Mouse (Mus musculus): ENCODE results near the gene Mybpc3. TPM values are rescaled to one million over a fixed set of nuclear protein-coding genes. Genes with fewer than 3 reads are reported as not detected.
A peak's percentile ranks its signal among the peaks of the same experiment; 100 is the strongest.
"Not testable (repeated sequence)": the region's sequence is repeated elsewhere in the genome, so short reads cannot be mapped to it uniquely, and the experiment has no call there.

Mybpc3 gene
- total RNA-seq, 2 experiments from 2014 or later: 1,781 to 1,857 TPM

- no peak for DNase-seq
These were observed 30.5 kb upstream of the Mybpc3 start for GRCm38 (mm10) chr2:91087453-91087852.

- no peak for DNase-seq
These were observed 29.0 kb upstream of the Mybpc3 start for GRCm38 (mm10) chr2:91088987-91089386.

DNA sequence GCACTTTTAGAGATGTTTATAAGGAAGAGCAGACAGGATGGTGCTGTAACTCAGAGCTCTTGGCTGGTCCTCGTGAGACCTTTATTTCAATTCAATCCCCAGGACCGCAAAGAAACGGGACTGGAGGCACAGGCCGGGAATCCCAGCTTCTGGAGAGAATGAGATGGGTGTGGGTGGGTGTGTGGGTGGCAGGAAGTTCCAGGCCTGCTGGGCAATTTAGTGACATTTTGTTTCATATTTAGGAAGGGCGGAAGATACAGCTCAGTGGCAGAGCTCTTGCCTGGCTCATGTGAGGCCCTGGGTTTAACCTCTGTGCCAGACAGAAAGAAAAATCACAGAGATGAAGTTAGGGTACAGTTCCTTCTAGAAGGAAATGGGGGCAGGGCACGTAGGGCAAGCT lies 27.7 kb upstream of the Mybpc3 start:
- DNase-seq: no peak

- no peak for DNase-seq
These were observed 27.1 kb upstream of the Mybpc3 start for GRCm38 (mm10) chr2:91090827-91091226.

DNA sequence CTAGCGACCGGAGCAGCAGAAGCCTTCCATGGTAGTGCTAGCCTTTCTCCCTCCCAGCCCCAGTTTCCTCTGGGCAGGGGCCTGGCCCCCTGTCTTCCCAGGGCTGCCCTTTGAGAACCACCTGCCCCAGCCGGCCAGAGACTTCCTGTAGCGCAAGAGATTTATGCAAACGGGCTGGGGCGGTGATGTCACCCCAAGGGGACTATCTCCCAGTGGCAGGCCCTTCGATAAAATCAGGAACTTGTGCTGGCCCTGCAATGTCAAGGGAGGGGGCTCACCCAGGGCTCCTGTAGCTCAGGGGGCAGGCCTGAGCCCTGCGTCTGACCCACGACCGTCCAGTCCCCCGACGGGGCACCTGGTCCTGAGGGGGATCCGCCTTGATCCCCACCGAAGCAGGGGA lies 21.4 kb upstream of the Mybpc3 start:
- no peak for DNase-seq

GRCm38 (mm10) chr2:91097015-91097414 lies 20.9 kb upstream of the Mybpc3 start:
- DNase-seq: no peak

GRCm38 (mm10) chr2:91098156-91098555 lies 19.8 kb upstream of the Mybpc3 start:
- DNase-seq: no peak

GRCm38 (mm10) chr2:91101124-91101740 lies 16.7 kb upstream of the Mybpc3 start:
- DNase-seq: peak; percentile 97

DNA sequence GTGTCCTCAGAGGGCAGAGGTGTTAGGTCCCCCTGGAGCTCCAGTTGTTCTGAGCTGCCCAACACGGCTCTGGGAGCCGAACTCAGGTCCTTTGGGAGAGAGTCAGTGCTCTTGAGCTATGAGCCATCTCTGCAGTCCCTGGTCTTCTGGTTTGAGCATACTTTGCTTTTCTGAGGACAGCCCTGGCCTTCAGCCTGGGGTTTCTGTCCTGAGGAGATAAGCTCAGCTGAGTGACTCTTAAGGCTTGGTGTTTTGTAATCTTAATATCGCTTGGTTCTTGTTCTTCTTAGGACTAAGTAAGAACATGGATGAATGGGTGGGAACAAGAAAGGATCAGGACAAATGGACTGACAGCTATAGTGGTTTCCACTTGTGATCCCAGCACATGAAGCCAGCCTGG lies 9.8 kb upstream of the Mybpc3 start:
- no peak for DNase-seq

DNA sequence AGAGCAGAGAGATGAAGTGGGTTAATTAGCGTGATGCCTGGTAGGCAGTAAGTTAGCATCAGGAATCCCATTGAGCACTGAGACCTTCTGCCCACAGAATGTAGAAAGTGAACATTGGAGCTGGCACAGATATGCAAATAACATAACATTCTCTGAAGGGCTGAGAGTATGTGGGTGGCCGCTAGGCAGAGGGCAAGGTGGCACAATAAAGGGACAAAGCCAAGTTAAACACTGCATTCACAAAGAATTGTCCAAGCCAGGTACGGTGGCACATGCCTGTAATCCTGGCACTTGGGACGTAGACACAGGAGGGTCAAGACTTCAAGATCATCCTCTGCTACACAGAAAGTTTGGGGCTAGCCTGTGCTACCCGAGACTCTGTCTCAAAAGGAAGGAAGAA lies 8.7 kb upstream of the Mybpc3 start:
- DNase-seq: no peak

GRCm38 (mm10) chr2:91109807-91110385 lies 8.0 kb upstream of the Mybpc3 start:
- no peak for DNase-seq

DNA sequence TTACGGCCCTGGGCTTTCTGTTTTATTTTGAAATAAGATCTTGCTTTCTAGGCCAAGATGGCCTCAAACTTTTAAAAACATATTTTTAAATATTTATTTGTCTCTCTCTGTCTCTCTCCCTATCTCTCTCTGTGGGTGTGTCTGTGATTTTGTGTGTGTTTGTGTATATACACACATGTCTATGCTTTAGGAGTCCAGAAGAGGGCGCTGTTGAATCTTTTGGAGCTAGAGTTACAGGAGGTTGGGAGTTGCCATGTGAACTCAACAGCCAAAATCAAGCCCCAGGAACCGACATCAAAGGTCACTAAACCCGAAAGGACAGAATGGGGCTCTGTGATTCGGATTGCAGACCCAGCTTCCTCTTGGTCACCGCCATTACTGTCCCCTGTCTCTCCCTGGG lies 7.5 kb upstream of the Mybpc3 start:
- DNase-seq: no peak

- not testable (repeated sequence) for DNase-seq
These were observed 6.1 kb upstream of the Mybpc3 start for GRCm38 (mm10) chr2:91111832-91112231.

GRCm38 (mm10) chr2:91112491-91112890 lies 5.5 kb upstream of the Mybpc3 start:
- no peak for DNase-seq

- no peak for DNase-seq
These were observed 4.6 kb upstream of the Mybpc3 start for GRCm38 (mm10) chr2:91113334-91113733.

- no peak for DNase-seq
These were observed 4.1 kb upstream of the Mybpc3 start for GRCm38 (mm10) chr2:91113852-91114251.

DNA sequence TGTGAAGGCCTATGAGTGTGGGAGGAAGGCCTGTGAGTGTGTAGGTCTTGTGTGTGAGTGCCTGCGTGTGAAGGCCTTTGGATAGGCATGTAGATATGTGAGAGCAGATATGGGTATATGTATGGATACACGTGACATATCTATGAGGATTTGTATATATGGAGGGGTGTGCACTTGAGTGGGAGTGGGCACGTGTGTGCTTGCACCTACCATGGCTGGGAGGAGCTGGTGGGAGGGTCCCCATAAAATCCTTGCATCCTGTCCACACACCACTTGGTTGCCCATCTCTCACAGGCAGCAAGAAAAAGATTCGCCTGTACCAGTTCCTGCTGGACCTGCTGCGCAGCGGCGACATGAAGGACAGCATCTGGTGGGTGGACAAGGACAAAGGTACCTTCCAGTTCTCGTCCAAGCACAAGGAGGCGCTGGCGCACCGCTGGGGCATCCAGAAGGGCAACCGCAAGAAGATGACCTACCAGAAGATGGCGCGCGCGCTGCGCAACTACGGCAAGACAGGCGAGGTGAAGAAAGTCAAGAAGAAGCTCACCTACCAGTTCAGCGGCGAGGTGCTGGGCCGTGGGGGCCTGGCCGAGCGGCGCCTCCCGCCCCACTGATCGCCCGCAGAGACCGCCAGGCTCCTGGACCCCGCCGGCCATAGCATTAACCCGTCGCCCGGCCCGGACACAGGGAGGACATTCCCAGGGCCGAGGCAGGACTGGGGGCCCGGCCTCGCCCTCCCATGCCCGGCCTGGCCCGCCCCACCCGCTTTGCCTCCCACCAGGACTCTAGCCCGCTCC lies 3.0 kb upstream of the Mybpc3 start:
- peak; percentile 99 for DNase-seq

DNA sequence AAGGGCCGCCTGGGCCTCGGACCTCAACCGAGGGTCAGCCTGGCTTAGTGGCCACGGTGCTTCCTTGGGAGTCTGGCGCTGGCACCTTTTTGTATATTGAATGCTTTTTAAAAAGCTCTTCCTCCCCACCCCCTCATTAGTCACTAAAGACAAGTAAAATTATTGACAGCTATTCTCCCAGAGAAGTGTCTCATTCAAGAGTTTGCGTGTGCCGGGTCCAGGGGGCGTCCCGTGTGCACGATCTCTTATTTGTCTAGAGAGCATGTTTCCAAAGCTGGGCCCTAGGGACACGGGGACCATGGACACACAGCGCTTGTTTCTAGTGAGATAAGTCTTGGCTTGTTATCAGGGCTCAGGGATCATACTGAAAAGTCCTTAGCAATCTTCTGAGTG lies 2.4 kb upstream of the Mybpc3 start:
- DNase-seq: no peak

- DNase-seq: no peak
These were observed 1.1 kb upstream of the Mybpc3 start for GRCm38 (mm10) chr2:91116842-91117241.

GRCm38 (mm10) chr2:91118647-91119046 lies 703 bp downstream of the Mybpc3 start:
- DNase-seq: peak; percentile 85

GRCm38 (mm10) chr2:91119061-91119460 lies 1.1 kb downstream of the Mybpc3 start:
- DNase-seq: no peak

DNA sequence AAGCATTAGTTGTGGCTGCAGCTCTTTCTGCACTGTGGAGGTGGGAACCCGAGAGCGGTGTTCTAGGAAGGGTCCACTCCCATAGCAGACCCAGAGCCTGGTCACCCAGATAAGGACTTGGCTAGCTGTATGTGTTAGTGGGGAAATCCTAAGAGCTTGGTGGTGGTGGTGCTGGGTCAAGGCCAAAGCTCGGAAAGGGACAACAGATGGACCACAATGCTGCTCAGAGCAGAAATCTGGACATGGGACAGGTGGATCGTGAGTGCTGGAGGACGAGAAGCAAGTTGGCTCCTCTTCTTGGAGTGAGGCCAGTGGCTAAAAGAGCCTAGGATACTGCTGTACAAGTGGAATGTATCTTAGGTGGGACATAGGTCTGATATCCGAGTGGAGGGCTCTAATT lies 1.6 kb downstream of the Mybpc3 start:
- DNase-seq: peak; percentile 62

DNA sequence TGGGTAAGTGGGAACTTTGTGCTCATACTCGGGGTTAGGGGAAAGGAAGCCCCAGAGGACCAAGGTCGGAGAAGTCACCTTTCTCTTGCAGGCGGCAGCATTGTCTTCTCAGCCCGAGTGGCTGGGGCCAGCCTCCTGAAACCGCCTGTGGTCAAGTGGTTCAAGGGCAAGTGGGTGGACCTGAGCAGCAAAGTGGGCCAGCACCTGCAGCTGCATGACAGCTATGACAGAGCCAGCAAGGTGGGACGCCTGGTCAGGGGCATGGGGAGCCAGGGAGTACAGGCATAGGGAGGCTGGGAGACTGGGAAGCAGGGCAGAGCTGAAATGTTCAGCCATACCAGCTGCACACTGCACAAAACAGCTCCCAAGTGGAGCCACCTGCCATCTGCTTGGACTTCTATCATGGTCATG lies 2.3 kb downstream of the Mybpc3 start:
- DNase-seq: no peak

DNA sequence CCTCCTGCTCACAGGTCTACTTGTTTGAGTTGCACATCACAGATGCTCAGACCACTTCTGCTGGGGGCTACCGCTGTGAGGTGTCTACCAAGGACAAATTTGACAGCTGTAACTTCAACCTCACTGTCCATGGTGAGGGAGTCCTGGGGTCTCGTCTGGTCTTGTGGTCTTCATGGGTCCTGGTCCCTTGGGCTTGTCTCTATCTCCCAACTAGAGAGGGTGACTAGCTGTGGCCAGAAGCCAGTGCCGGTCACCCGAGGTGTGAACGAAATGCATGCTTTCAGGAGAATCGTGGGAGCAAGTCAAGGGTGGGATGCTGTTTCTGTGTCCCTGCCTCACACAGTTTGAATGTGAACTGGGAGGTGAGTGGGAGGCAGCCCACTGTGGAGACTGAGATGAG lies 3.1 kb downstream of the Mybpc3 start:
- no peak for DNase-seq
